Mouse (Mus musculus) brain, embryonic 18.5 days (tissue): ENCODE results near the gene Cnih2.
"Not testable (repeated sequence)": the region's sequence is repeated elsewhere in the genome, so short reads cannot be mapped to it uniquely, and the experiment has no call there.

Experiments used
- DNase-seq: peaks from one replicate; pipeline ENCODE4 v3.0.0-alpha.2; 2012; ENCODE audit warnings: low read depth, low spot score

Gene Cnih2

DNA sequence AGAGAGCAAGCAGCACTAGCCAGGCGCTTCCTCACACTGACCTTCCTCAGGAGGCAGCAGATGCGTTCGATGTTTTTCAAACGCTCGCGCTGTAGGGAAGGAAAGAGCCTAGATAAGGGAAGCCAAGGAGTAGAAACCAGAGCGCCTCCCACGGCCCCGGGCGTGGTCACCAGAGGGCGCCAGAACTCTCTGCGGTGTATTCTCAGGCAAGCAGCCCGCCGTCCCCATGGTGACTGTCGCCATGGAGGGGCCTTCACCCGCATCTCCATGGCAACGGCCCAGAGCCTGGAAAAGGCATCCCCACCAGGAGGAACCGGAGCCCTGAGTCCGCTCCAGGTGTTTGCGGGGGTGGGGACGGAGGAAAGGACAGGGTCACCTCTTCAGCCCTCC is 4.1 kb downstream of the Cnih2 start:
- peak; percentile 82 for DNase-seq

DNA sequence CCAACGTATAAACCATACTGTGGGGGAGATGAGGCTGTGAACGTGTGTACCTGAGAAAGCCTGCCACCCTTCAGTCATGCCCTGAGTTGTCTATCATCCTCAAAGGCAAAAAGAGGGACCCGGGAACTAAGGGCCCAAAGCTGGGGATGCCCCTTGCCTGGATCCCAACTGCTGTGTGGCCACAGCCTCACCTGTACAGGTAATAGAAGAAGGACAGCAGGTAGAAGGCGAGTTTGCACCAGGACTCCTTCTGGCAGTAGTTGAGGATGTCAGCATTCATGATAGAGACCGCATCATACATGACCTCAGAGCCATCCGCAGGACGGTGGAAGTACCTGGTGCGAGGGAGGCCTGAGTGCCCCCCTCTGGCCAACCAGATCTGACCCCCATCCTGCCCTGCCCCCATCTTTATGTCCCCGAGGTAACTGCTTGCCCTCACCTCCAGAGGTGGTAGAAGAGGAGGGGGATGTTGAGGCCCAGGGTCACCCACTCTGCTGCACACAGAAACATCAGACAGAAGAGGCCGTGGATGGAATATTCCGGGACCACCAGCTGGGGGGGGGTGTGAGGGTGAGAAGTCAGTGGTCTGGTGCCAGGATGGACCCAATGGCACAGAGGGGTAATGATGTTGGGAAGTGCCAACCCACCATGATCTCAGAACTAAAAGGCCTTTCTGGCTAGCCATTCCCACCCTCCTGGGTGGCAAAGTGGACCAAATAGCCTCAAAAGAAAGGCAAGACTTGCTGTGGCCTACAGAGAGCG is 4.7 kb downstream of the Cnih2 start:
- no peak for DNase-seq

DNA sequence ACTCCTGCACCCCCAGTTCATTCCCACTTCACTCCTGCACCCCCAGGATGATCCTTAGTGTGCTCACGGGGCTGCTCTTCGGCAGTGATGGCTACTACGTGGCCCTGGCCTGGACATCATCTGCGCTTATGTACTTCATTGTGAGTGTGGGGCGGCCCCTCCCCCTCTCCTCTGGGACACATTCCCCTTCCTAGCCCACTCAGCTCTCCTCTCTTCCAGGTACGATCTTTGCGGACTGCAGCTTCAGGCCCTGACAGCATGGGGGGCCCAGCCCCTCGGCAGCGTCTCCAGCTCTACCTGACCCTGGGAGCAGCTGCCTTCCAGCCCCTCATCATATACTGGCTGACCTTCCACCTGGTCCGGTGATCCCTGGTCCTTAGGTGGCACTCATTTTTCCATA is 6.2 kb downstream of the Cnih2 start:
- no peak for DNase-seq

DNA sequence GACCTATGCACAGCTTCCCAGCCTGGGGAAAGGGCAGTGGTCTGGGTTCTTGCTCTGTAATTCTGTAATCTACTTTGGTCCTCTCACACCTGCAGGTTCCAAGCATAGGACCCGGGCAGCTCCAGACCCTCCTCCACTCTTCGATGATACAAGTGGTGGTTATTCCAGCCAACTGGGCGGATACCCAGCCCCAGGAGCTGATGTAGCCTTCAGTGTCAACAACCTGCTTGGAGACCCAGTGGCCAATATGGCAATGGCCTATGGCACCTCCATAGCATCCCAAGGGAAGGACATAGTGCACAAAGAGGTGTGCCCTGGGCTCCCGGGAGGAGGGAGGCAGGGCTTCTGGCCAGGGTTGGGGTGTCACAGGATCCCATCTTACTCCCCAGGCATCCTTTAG is 9.0 kb downstream of the Cnih2 start:
- DNase-seq, result no peak

DNA sequence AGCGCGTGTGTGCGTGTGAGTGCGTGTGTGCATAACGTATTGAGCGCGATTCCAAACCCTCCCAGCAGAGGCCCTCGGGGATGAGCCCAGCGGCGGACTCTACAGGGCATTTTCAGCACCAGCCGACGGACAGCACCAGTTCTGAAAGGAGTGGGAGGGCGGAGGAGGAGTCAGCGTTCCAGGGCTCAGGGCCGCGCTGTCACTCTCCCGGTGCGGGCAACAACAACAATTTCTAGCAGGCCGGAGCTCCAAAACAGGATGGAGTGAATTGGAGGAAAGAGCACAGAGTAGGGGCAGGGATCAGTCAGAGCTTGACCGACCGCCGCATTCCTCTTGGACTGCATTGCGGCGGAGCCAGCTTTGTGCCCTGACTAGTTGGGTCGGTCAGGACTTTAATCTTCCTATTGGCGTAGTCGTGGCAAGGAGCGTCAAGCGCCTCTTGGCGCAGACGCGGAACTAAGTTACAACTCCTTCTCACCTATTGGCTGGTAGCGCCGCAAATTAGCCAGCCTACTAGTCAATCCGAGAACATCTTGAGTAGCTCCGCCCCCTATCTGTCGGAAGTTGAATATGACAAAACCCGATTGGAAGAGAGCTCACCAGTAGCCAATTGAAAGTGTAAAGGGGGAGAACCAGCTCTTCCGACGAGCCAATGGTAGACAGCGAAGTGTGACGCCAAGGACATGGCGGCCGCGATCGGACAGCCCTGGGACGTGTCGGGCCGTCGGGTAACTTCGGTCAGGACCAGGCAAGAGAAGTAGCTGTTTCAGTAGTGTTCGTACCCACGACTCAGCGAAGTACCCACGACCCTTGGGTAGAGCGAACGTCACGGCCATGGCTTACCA is 10.2 kb downstream of the Cnih2 start, which contains the start of gene Yif1a:
Gene Yif1a (plus strand): TSS at position 655 of the 845 bp plus-strand sequence.
- DNase-seq, result peak; percentile 98

DNA sequence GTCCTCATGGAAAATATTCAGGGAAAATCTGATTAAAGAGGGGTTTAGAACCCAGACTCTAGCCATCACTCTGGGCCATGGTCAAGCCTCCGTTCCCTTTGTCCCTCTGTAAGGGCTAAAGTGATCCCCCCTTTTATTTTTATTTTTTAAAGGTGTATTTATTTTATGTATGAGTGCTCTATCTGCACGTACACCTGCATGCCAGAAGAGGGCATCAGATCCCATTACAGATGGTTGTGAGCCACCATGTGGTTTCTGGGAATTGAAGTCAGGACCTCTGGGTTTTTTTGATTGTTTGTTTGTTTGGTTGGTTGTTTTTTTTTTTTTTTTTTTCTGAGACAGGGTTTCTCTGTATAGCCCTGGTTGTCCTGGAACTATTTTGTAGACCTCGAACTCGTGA is 11.8 kb downstream of the Cnih2 start:
- not testable (repeated sequence) for DNase-seq

DNA sequence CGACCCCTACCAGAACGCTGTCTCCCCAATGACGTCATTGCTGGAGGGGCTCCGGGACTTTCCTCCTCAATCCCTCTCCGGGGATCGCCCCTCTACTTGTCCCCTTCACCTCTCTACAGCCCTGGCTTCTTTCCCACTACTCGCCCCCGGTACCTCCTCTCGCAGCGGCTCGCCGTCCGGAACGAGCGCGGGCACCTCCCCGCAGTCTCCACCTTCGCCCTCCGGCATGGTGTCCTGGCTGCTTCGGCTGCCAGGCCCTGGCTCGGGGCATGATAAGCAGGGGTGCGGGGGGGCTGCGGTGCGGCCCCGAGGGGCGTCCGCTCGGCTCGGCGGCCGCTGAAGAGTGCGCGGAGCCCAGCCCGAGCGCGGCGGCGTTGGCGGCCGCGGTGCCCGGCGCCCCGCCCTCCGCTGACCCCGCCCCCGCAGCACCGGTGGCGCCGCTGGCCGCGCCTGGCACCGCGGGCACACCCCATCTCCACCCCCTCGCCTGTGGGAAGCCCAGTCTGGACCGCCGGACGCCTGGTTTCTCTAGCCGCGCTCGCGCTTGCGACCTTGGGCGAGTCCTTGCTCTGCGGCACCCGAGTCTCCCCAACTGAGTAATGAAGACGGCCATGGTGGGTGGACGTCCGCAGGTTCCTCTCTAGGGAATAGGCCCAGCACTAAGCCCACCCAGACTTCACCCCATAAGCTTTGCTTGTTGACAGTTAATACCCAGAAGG is 13.0 kb downstream of the Cnih2 start, which contains the start of gene Tmem151a:
Gene Tmem151a (minus strand): TSS at position 387 of the 719 bp plus-strand sequence.
- DNase-seq, result no peak

DNA sequence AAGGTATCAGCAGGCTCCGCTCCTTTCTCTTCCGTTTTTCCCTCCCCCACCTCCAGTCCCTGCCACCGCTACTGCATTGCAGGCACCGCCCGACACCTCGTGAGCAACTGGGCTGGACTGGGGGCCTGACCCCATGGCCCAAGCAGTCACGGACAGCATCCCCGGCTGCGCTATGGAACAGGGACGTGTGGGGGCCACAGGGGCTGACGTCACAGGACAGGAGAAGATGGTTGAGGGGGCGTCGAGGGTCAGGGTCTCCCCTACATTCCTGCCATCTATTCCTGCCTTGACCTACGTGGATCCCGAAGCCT is 13.5 kb downstream of the Cnih2 start:
- no peak for DNase-seq

DNA sequence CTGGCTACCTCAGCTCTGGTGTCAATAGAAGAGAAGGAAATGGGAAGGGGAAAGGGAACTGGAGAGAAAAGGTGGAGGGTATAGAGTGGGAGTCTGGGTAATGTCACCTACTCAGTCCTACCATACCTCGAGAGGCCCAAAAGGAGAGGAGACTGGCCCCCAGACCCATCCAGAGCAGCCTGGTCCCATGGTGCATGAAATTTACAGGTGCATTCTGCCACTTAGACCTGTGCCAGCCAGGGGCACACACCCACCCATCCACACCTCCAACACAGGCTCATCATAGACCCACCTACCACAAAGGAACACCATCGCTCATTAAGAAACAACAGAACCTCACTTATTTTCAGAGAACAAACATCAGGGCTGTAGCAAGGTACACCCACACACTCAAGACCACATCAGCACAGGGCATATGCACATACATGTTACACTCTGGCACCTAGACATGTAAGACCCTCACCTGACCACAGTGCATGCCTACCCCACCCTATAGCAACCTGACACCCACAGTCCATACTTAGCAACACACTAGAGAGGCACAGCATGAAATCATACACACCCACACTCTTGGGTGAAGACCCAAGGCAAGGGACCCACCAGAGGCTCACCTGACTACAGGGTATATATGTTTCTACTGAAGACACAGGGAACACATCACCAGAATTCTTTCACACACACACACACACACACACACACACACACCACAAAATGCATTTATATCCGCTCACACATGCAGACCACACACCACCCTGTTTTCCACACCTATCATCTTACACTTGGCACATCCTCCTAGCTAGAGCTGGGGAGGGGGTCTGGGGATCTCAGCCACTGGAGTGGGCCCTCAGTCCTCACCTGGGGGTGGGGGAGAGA is 14.1 kb downstream of the Cnih2 start:
- no peak for DNase-seq

DNA sequence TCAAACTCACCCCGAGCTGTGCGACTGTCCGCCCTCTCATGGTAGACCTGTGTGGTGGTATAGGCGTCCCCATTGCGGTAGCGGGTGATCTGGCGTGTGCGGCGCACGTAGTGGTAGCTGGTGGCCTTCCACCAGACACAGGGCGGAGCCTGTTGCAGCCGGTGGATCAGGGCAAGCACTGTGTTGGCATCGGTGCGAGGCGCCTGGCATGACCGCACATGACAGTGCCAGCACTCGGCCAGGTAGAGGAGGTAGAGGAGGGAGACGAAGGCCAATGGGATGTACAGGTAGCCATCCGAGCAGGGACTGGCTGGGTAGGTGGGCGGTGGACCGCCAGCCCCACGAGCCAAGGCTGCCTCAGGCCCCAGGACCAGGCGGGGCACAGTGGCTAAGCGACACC is 15.7 kb downstream of the Cnih2 start:
- DNase-seq, result no peak

DNA sequence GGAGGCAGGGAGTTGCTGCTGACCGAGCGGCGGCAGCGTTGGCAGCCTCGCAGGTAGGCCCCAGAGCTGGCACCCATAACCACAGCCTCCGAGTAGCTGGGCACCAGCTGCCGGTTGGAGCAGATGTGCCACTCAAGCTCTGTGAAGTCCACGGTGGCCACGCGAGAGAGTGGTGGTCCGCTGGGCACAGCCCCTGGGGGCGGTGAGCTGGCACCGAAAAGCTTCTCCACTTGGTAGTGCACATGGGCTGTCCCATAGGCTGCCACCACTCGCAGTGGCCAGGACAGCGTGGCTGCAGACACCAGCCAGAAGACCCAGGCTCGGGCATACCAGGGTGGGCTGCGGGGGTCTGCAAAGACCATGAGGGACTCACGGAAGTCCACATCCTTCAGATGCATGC is 16.3 kb downstream of the Cnih2 start:
- DNase-seq, result no peak

DNA sequence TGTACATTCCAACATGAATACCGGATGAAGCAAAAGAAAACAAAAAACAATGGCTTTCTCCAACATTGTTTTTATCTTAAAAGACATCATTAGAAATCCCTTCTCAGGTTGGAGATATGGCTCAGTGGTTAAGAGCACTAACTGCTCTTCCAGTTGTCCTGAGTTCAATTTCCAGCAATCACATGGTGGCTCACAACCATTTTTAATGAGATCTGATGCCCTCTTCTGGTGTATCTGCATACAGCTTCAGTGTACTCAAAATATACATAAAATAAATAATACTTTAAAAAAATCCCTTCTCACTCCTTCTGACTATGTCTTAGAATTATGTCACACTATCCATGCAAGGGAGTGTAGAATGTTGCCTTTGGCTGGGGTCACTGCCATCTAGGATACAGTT is 19.0 kb downstream of the Cnih2 start:
- DNase-seq, result no peak

DNA sequence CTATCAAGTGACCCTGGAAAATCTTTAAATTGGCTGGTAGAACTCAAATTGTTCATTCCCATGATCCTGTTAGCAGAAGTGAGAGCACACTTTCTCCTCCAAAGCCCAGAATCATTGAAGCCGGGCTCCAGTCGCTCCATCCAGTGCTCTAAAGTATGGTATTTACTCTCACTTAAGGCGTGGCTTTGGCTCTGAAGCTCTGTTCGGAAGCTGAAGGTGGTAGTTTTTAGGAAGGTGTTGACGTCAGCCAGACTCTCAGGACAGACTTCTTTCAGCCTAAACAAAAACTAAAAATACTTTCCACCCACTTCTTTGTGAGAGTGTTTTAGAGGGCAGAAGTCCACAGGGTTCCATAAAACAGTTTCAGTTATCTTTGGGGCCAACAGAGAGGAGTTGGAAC is 24.8 kb downstream of the Cnih2 start:
- DNase-seq, result no peak

DNA sequence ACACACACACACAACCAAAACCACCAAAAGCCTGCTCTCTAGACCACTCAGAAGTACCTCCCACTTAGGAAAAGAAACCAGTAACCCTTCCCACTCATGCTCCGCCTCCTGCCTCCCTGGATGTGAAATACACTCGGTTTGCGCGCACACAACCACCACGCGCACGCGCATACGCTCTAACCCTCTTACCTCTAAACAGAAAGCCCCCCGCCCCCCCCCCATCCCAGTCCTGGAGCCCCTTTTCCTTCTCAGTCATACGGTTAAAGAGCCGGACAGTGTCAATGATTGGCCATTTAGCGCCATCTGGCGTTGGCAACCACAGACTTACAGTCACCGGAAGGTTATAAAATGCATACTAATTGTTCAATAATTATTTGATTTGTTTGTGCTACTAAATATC is 25.3 kb downstream of the Cnih2 start:
- DNase-seq, result no peak

DNA sequence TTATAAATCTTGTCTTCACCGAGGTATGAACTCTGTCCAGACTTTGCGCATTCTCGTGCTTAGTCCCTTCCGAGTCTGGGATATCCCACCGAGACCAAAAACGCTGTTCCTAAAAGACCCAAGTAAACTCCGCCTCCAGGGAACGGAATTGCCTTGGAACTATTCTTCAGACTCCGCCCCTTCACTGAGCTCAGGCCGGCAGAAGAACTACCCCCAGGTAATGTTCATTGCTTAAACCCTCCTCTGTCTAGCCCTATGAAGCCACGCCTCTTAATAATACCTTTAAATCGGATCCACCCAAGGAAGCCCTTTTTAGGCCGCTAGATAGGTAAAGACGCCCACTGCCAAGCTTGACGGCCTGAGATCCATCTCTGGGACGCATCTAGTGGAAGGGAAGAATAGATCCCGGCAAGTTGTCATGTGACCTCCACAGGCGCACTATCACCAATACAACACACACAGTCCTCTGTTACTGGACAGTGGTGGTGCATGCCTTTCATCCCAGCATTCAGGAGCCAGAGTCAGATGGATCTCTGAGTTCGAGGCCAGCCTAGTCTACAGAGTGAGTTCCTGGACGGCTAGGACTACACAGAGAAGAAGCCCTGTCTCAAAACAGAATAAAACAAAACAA is 25.8 kb downstream of the Cnih2 start:
- DNase-seq, result no peak

DNA sequence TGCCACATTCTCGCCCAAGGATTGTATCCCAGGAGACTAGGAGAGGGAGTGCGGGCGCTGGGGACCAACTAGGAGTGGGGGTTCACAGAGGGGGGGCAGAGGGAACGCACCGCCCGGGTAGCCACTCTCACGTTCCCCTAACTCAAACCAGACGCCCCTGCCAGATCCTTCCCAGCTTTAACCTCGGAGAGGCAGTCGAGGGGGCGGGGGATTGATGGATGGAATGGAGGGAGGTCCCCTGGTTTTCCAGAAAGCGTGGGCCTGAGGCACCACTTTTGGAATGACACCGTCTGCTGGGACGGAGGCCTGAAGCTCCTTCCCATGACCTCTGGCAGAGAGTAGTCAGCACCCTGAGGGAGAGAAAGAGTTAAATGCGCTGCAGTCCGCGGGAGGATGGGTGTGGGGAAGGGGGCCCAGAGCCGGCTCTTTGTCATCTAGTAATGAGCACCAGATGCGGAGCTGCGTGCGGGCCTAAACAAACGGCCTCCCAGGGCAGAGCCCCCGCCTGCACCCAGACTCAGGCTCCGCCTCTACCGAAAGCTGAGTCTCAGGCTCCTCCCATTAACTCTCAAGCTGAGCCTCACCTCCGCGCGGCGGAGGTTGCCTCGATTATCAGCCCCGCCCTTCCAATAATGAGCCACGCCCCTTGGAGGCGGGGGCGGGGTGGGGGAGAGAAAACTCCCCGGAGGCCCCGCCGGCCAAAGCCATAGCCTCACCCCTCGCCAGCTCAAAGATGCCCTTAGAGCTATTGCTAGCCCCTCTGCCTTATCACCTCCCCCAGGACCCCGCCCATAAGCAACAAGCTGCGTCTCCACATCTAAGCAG is 26.6 kb downstream of the Cnih2 start:
- no peak for DNase-seq

DNA sequence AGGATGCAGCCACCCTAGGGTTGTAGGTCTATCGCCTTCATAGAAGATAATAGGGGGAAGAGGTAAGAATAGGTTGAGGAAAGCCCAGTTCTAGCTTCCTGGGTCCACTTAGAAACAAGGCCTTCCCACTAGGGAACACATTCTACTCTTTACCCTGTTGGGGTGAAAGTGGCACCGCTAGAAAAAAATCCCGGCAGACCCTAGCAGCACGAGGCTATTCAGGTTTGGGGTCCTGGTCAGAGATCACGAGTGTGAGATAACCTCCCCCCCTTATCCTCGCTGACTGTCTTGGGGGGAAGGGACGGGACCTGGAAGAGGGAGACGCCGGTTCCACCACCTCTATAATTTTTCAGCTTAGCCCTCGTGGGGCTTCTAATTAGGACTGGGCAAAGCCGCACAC is 27.2 kb downstream of the Cnih2 start:
- DNase-seq, result no peak

DNA sequence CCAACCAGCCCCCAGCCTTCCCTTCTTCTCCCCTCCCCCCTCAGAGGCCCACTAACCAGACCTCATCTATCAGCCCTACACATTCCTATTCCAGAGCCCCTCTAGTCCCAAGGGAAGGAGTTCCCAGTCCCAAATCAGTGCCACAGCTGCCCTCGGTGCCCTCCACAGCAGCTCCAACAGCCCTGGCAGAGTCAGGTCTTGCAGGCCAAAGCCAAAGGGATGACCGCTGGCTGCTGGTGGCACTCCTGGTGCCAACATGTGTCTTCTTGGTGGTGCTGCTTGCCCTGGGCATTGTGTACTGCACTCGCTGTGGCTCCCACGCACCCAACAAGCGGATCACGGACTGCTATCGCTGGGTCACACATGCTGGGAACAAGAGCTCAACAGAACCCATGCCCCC is 28.3 kb downstream of the Cnih2 start:
- no peak for DNase-seq

DNA sequence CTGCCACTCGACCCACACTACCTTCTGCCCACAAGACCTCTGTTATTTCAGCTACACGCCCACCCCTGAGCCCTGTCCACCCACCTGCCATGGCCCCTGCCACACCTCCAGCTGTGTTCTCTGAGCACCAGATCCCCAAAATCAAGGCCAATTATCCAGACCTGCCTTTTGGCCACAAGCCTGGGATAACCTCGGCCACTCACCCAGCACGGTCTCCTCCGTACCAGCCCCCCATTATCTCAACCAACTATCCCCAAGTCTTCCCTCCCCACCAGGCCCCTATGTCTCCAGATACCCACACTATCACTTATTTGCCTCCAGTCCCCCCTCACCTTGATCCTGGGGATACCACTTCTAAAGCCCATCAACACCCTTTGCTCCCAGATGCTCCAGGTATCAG is 28.8 kb downstream of the Cnih2 start:
- DNase-seq, result no peak

DNA sequence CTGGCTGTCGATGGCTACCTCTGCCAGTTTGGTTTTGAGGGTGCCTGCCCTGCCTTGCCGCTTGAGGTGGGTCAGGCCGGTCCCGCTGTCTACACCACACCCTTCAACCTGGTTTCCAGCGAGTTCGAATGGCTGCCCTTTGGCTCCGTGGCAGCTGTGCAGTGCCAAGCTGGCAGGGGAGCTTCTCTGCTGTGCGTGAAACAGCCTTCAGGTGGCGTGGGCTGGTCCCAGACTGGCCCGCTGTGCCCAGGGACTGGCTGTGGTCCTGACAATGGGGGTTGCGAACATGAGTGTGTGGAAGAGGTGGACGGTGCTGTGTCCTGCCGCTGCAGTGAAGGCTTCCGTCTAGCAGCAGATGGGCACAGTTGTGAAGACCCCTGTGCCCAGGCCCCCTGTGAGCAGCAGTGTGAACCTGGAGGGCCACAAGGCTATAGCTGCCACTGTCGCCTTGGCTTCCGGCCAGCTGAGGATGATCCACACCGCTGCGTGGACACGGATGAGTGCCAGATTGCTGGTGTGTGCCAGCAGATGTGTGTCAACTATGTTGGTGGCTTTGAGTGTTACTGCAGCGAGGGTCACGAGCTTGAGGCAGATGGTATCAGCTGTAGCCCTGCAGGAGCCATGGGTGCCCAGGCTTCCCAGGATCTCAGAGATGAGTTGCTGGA is 29.6 kb downstream of the Cnih2 start:
- no peak for DNase-seq
